Mouse (Mus musculus): ENCODE data around the gene L3hypdh.

DNA sequence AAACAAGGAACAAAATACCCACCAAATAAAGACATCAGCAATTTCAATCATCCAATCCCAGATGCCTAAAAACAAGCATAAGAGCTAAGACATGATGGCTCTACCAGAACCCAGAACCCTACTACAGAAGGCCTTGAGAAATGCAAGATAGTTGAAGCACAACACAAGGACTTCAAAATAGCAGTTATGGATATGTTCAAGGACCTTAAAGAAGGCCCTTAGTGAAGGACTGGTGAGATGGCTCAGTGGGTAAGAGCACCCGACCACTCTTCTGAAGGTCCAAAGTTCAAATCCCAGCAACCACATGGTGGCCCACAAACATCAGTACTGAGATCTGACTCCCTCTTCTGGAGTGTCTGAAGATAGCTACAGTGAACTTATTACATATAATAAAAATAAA is 27.5 kb downstream of the L3hypdh start:
- no peak for TF ChIP-seq CTCF (IDR thresholded peaks at IDR 0.05; ENCODE audit: insufficient read depth, low read length)
- no peak for TF ChIP-seq POLR2A (IDR thresholded peaks at IDR 0.05; ENCODE audit: borderline replicate concordance, extremely low read depth, low read depth, low read length)

All from lung, adult 2 months (tissue).